Mouse (Mus musculus) megakaryocyte, embryonic 14.5 days (primary cell): ENCODE measurements around the gene Gpr88.

Source experiments
- FLI1 ChIP-seq: IDR thresholded peaks from 2 replicates; pipeline ENCODE4 v1.6.1; 2012; ENCODE audit warnings: low read length, inconsistent platforms, mixed read lengths
- GATA1 ChIP-seq: IDR thresholded peaks from 3 replicates; pipeline ENCODE4 v1.6.1; 2012; ENCODE audit warnings: mixed read lengths, low read length, inconsistent platforms, borderline replicate concordance

DNA sequence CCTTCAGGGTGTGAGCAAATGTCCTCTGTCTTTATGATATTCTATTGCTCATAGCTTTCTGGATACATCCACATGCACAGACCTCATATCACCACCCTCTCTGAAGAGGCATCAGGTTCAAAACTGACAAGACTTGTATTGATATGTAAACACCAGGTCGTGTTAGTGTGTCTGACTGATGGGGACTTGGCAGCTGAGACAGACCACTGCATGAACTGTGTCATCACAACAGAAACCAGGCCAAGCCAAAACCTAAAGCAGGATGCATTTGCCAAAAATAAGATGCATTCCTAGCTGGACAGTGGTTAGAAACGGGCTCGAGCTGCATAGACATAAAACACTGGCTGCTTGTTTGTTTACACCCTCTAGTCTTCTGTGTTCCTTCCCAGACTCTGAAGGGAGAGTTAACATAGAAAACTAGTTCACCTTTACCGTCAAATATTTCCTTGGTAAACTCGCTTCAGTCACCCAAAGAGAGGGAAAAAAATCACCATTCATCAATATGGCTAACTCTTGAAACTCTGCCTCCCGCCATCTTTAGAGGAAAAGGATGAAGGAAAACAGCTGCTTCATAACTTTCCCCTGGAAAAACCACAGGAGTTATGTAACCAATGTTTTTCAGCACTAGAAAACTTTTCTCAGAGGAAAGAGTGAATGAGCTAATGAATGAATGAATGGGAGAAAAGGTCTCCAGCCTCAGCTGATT, 32.2 kb downstream of the Gpr88 start:
- TF ChIP-seq GATA1 (no peak), FLI1 (no peak)
